Mouse (Mus musculus): Measurements from ENCODE around the gene Kif26a. TPM values are rescaled to one million over a fixed set of nuclear protein-coding genes. Genes with fewer than 3 reads are reported as not detected.

Kif26a gene
- total RNA-seq, 2 experiments from 2014 or later = not detected

- ATAC-seq (ENCODE audit: poor library complexity, severe bottlenecking) = no peak
These were observed 18.2 kb downstream of the Kif26a start for GRCm38 (mm10) chr12:112163981-112164839.

- ATAC-seq (ENCODE audit: poor library complexity, severe bottlenecking) = no peak
These were observed 18.8 kb downstream of the Kif26a start for GRCm38 (mm10) chr12:112164840-112165219.

GRCm38 (mm10) chr12:112169240-112169639 is 23.2 kb downstream of the Kif26a start:
- no peak for ATAC-seq (ENCODE audit: poor library complexity, severe bottlenecking)

- no peak for ATAC-seq (ENCODE audit: poor library complexity, severe bottlenecking)
These were observed 24.9 kb downstream of the Kif26a start for GRCm38 (mm10) chr12:112170671-112171574.

- no peak for ATAC-seq (ENCODE audit: poor library complexity, severe bottlenecking)
These were observed 25.6 kb downstream of the Kif26a start for GRCm38 (mm10) chr12:112171657-112172056.

GRCm38 (mm10) chr12:112172214-112172613 is 26.2 kb downstream of the Kif26a start:
- ATAC-seq (ENCODE audit: poor library complexity, severe bottlenecking) = no peak

- no peak for ATAC-seq (ENCODE audit: poor library complexity, severe bottlenecking)
These were observed 31.7 kb downstream of the Kif26a start for GRCm38 (mm10) chr12:112177679-112178078.

GRCm38 (mm10) chr12:112179687-112180086 is 33.7 kb downstream of the Kif26a start:
- ATAC-seq (ENCODE audit: poor library complexity, severe bottlenecking) = no peak

- ATAC-seq (ENCODE audit: poor library complexity, severe bottlenecking) = no peak
These were observed 36.1 kb downstream of the Kif26a start for GRCm38 (mm10) chr12:112181921-112182608.

GRCm38 (mm10) chr12:112182609-112182955 is 36.6 kb downstream of the Kif26a start:
- ATAC-seq (ENCODE audit: poor library complexity, severe bottlenecking) = no peak

GRCm38 (mm10) chr12:112183675-112184074 is 37.7 kb downstream of the Kif26a start:
- ATAC-seq (ENCODE audit: poor library complexity, severe bottlenecking) = no peak

GRCm38 (mm10) chr12:112184390-112184789 is 38.4 kb downstream of the Kif26a start:
- no peak for ATAC-seq (ENCODE audit: poor library complexity, severe bottlenecking)

GRCm38 (mm10) chr12:112186899-112187298 is 40.9 kb downstream of the Kif26a start:
- ATAC-seq (ENCODE audit: poor library complexity, severe bottlenecking) = no peak

GRCm38 (mm10) chr12:112191753-112192152 is 45.7 kb downstream of the Kif26a start:
- no peak for ATAC-seq (ENCODE audit: poor library complexity, severe bottlenecking)

GRCm38 (mm10) chr12:112195019-112195418 is 49.0 kb downstream of the Kif26a start:
- ATAC-seq (ENCODE audit: poor library complexity, severe bottlenecking) = no peak

- no peak for ATAC-seq (ENCODE audit: poor library complexity, severe bottlenecking)
These were observed 50.6 kb downstream of the Kif26a start for GRCm38 (mm10) chr12:112196562-112196961.

- ATAC-seq (ENCODE audit: poor library complexity, severe bottlenecking) = no peak
These were observed 53.4 kb downstream of the Kif26a start for GRCm38 (mm10) chr12:112199363-112199762.

- no peak for ATAC-seq (ENCODE audit: poor library complexity, severe bottlenecking)
These were observed 54.0 kb downstream of the Kif26a start for GRCm38 (mm10) chr12:112200045-112200444.

GRCm38 (mm10) chr12:112207163-112207562 is 61.2 kb downstream of the Kif26a start:
- ATAC-seq (ENCODE audit: poor library complexity, severe bottlenecking) = no peak

- no peak for ATAC-seq (ENCODE audit: poor library complexity, severe bottlenecking)
These were observed 61.7 kb downstream of the Kif26a start for GRCm38 (mm10) chr12:112207734-112208133.

- ATAC-seq (ENCODE audit: poor library complexity, severe bottlenecking) = no peak
These were observed 64.6 kb downstream of the Kif26a start for GRCm38 (mm10) chr12:112210622-112211021.

All from megakaryocyte, adult 5-6 weeks (primary cell).